8 mouse cellular contexts compared by ENCODE assay signal in genomic region chr11:12373106-12374098, GRCm38 (mm10).
DNase-seq lines count a peak whose midpoint lies in the region; ATAC-seq lines count a peak whose summit lies in the region.

No protein-coding gene starts in this region.

- 38% methylated on average over 12 of the region's 12 CpGs for WGBS in hindbrain, embryonic 10.5 days
- WGBS in lung, embryonic 15.5 days = 28% methylated on average over 12 of the region's 12 CpGs

- no peak overlapping the region for H3K9ac ChIP-seq in lung, embryonic 15.5 days

- peak; percentile 93 for ATAC-seq in lung, embryonic 15.5 days (ENCODE audit: borderline replicate concordance, extremely low read depth, low FRiP score, low TSS enrichment)

- no peaks in the 10 kb centered on the region for H3K27me3 ChIP-seq in hindbrain, embryonic 10.5 days (ENCODE audit: insufficient read depth, poor library complexity, severe bottlenecking)
- no peaks in the 10 kb centered on the region for H3K27me3 ChIP-seq in lung, embryonic 15.5 days

- no peaks in the 10 kb centered on the region for H3K36me3 ChIP-seq in hindbrain, embryonic 10.5 days
- no peaks in the 10 kb centered on the region for H3K36me3 ChIP-seq in lung, embryonic 15.5 days

- H3K4me2 ChIP-seq in lung, embryonic 15.5 days = no peak overlapping the region

- H3K4me1 ChIP-seq in hindbrain, embryonic 10.5 days (replicated peaks) = peaks cover 9% of the 10 kb centered on the region; the same call in 1 of the 2 replicates
- no peaks in the 10 kb centered on the region for H3K4me1 ChIP-seq in lung, embryonic 15.5 days

- no peaks in the 10 kb centered on the region for H3K9me3 ChIP-seq in hindbrain, embryonic 10.5 days
- no peaks in the 10 kb centered on the region for H3K9me3 ChIP-seq in lung, embryonic 15.5 days

- DNase-seq in Muller cell, postnatal 12 days (ENCODE audit: inconsistent ontology term) = peak; percentile 62
- peak; percentile 38 for DNase-seq in cerebellum, adult 9-11 months
- peak; percentile 52 to 79 for DNase-seq in frontal cortex, postnatal 10 days (ENCODE audit: low spot score in 2 of 2)
- peak; percentile 73 for DNase-seq in hindbrain, embryonic 10.5 days (ENCODE audit: low spot score)
- peak; percentile 71 to 87 for DNase-seq in layer of hippocampus, adult 8-10 months (ENCODE audit: low spot score in 2 of 2)
- peak; percentile 83 for DNase-seq in retina, postnatal 1 day
- no peak for DNase-seq in spleen, adult 12 weeks (ENCODE audit: low spot score)

- H3K27ac ChIP-seq in hindbrain, embryonic 10.5 days = no peak overlapping the region
- no peak overlapping the region for H3K27ac ChIP-seq in lung, embryonic 15.5 days

- H3K4me3 ChIP-seq in hindbrain, embryonic 10.5 days = no peak overlapping the region
- no peak overlapping the region for H3K4me3 ChIP-seq in lung, embryonic 15.5 days
